11 mouse cellular contexts compared by ENCODE assay signal in genomic region chr10:83145836-83146235, GRCm38 (mm10).
DNase-seq lines count a peak whose midpoint lies in the region; ATAC-seq and TF ChIP-seq lines count a peak whose summit lies in the region.
"Had no signal": no experiment of that assay in that cellular context is flagged by ENCODE, and none has a peak within 500 bp of the region (broad histone marks: within the 10 kb centered on the region; RNA-seq: fewer than 3 reads in every experiment).

No protein-coding gene starts in this region.

- no peak for TF ChIP-seq CTCF in layer of hippocampus, adult 2 months (conservative IDR thresholded peaks at IDR 0.05)
- TF ChIP-seq CTCF in gastrocnemius, adult 2 months (IDR thresholded peaks at IDR 0.05) = no peak

- no peak for DNase-seq in layer of hippocampus, adult 2 months (ENCODE audit: low spot score in 2 of 2)
- DNase-seq in layer of hippocampus, postnatal 25 days (ENCODE audit: extremely low spot score in 1 of 2, low spot score in 1 of 2) = no peak
- DNase-seq in embryo, embryonic 10.5 days (ENCODE audit: low spot score) = peak; percentile 71
- DNase-seq in fibroblast of lung, adult 2 months (ENCODE audit: low read depth) = peak; percentile 36
- no peak for DNase-seq in spleen, postnatal 10 days (ENCODE audit: low spot score in 2 of 2)
- DNase-seq in cerebellum, adult 11 months = no peak
- no peak for DNase-seq in gastrocnemius, adult 2 months
- DNase-seq: adrenal gland, postnatal 10 days; thymus, adult 2 months had no signal

- peak overlapping the region; percentile 11; the same call in 1 of the 2 replicates for H3K27ac ChIP-seq in layer of hippocampus, adult 2 months
- H3K27ac ChIP-seq in limb, embryonic 15.5 days = peak overlapping the region; percentile 71
- no peak overlapping the region for H3K27ac ChIP-seq in gastrocnemius, adult 2 months

- no peaks in the 10 kb centered on the region for H3K36me3 ChIP-seq in limb, embryonic 15.5 days

- no peaks in the 10 kb centered on the region for H3K9me3 ChIP-seq in limb, embryonic 15.5 days

- H3K4me1 ChIP-seq in limb, embryonic 15.5 days = peaks cover 33% of the 10 kb centered on the region

- intact Hi-C loops in gastrocnemius, adult 2 months (cut with DNase I) = no loop called here

- no peak overlapping the region for H3K9ac ChIP-seq in limb, embryonic 15.5 days

- no peaks in the 10 kb centered on the region for H3K27me3 ChIP-seq in limb, embryonic 15.5 days

- ATAC-seq in limb, embryonic 15.5 days (ENCODE audit: insufficient number of reproducible peaks, low FRiP score, low TSS enrichment, low read depth) = no peak

- 45% methylated on average over 14 of the region's 14 CpGs for WGBS in limb, embryonic 15.5 days

- no peak overlapping the region for H3K4me3 ChIP-seq in layer of hippocampus, adult 2 months
- H3K4me3 ChIP-seq in limb, embryonic 15.5 days = no peak overlapping the region
- no peak overlapping the region for H3K4me3 ChIP-seq in gastrocnemius, adult 2 months
- H3K4me3 ChIP-seq: erythroblast, embryonic 14.5 days had no signal

- no peak overlapping the region for H3K4me2 ChIP-seq in limb, embryonic 15.5 days

Comparison
In these comparisons a context has a peak if more than half of its experiments do, and no peak if none do; other contexts are left out.
1. DNase-seq: peak in embryo, embryonic 10.5 days (single experiment) and fibroblast of lung, adult 2 months (single experiment); none in layer of hippocampus, adult 2 months (0 of 2), layer of hippocampus, postnatal 25 days (0 of 2), spleen, postnatal 10 days (0 of 2), cerebellum, adult 11 months (single experiment) and gastrocnemius, adult 2 months (single experiment).